Mouse (Mus musculus) kidney, embryonic 14.5 days (tissue): ENCODE results near the gene Rchy1. TPM values are rescaled to one million over a fixed set of nuclear protein-coding genes. Genes with fewer than 3 reads are reported as not detected.
"Not testable (repeated sequence)": the region's sequence is repeated elsewhere in the genome, so short reads cannot be mapped to it uniquely, and the experiment has no call there.

Source experiments
- ATAC-seq: fragments of 200-750 bp; cut with Nextera tagmentation; 2 replicates; pipeline ENCODE4 v1.8.0; 2017; ENCODE audit warnings: moderate number of reproducible peaks, mild to moderate bottlenecking, moderate TSS enrichment, moderate library complexity; ENCODE audit not compliant: low FRiP score, low TSS enrichment
- H3K27ac ChIP-seq: fragments of 300-500 bp; sonication (generic); 2 replicates; pipeline ENCODE4 v1.5.1; 2014; ENCODE audit warnings: low read depth, mild to moderate bottlenecking, low read length, moderate library complexity, mixed read lengths
- H3K27me3 ChIP-seq: fragments of 300-500 bp; sonication (generic); 2 replicates; pipeline ENCODE4 v1.6.1; 2014; ENCODE audit warnings: mild to moderate bottlenecking, low read length; ENCODE audit not compliant: control insufficient read depth, insufficient read depth
- H3K36me3 ChIP-seq: fragments of 300-500 bp; sonication (generic); 2 replicates; pipeline ENCODE4 v1.6.1; 2014; ENCODE audit warnings: low read length, mixed read lengths; ENCODE audit not compliant: control insufficient read depth, insufficient read depth
- H3K4me1 ChIP-seq: fragments of 300-500 bp; sonication (generic); 2 replicates; pipeline ENCODE4 v1.6.1; 2014; ENCODE audit warnings: low read length, mixed read lengths; ENCODE audit not compliant: control insufficient read depth, insufficient read depth
- H3K4me2 ChIP-seq: fragments of 300-500 bp; sonication (generic); replicated peaks from 2 replicates; pipeline ENCODE4 v1.6.1; 2014; ENCODE audit warnings: low read depth, mild to moderate bottlenecking, low read length
- H3K4me3 ChIP-seq: fragments of 300-500 bp; sonication (generic); 2 replicates; pipeline ENCODE4 v1.5.1; 2014; ENCODE audit warnings: mild to moderate bottlenecking, low read length
- H3K9ac ChIP-seq: fragments of 300-500 bp; sonication (generic); 2 replicates; pipeline ENCODE4 v1.6.1; 2014; ENCODE audit warnings: low read depth, mild to moderate bottlenecking, low read length, moderate library complexity
- H3K9me3 ChIP-seq: fragments of 300-500 bp; sonication (generic); 2 replicates; pipeline ENCODE4 v1.6.1; 2016; ENCODE audit warnings: low read length; ENCODE audit not compliant: control insufficient read depth
- WGBS: fragments of 180-500 bp; shearing (Covaris S2); extraction: QIAGEN DNeasy Blood & Tissue Kit; methylation state at CpG from one replicate; pipeline ENCODE4 v1.1.7; 2014; 5-methylcytosine and 5-hydroxymethylcytosine counted together
- polyA plus RNA-seq: library from polyadenylated mRNA; unstranded; fragments of >200 nt; fragmentation: Nextera tagmentation; extraction: Ambion mirVana; gene quantifications from 2 replicates; pipeline ENCODE4 v1.2.1, GENCODE M21; 2014

Rchy1 gene
- polyA plus RNA-seq, 1 experiment from 2014 or later: 56.9 TPM

- no peak for ATAC-seq
- no peak overlapping the region for H3K9ac ChIP-seq
- WGBS: 98% methylated on average over 4 of the region's 4 CpGs
- no peak overlapping the region for H3K4me3 ChIP-seq
- H3K36me3 ChIP-seq: peaks cover 43% of the 10 kb centered on the region
- H3K27ac ChIP-seq: no peak overlapping the region
- H3K4me1 ChIP-seq: no peaks in the 10 kb centered on the region
- no peaks in the 10 kb centered on the region for H3K9me3 ChIP-seq
- H3K27me3 ChIP-seq: no peaks in the 10 kb centered on the region
- H3K4me2 ChIP-seq: no peak overlapping the region
Measured at GRCm38 (mm10) chr5:91947008-91947407, 15.9 kb downstream of the Rchy1 start.

GRCm38 (mm10) chr5:91945609-91946008 lies 17.3 kb downstream of the Rchy1 start:
- H3K4me1 ChIP-seq, H3K9me3 ChIP-seq, H3K4me2 ChIP-seq, H3K27me3 ChIP-seq, H3K4me3 ChIP-seq, H3K9ac ChIP-seq, ATAC-seq, H3K27ac ChIP-seq: not testable (repeated sequence)
- 65% methylated on average over 1 of the region's 1 CpGs for WGBS
- peaks cover 30% of the 10 kb centered on the region for H3K36me3 ChIP-seq

GRCm38 (mm10) chr5:91913231-91913630 lies 49.6 kb downstream of the Rchy1 start:
- H3K36me3 ChIP-seq: no peaks in the 10 kb centered on the region
- no peaks in the 10 kb centered on the region for H3K9me3 ChIP-seq
- H3K4me1 ChIP-seq: no peaks in the 10 kb centered on the region
- H3K4me2 ChIP-seq: no peak overlapping the region
- no peak for ATAC-seq
- WGBS: 67% methylated on average over 2 of the region's 2 CpGs
- H3K4me3 ChIP-seq: no peak overlapping the region
- no peak overlapping the region for H3K9ac ChIP-seq
- no peaks in the 10 kb centered on the region for H3K27me3 ChIP-seq
- no peak overlapping the region for H3K27ac ChIP-seq

GRCm38 (mm10) chr5:91911384-91912106 lies 51.3 kb downstream of the Rchy1 start:
- 84% methylated on average over 13 of the region's 13 CpGs for WGBS
- Histone ChIP-seq H3K4me3 (no peak overlapping the region), H3K36me3 (no peaks in the 10 kb centered on the region), H3K27me3 (no peaks in the 10 kb centered on the region), H3K4me1 (no peaks in the 10 kb centered on the region), H3K4me2 (no peak overlapping the region), H3K9ac (no peak overlapping the region), H3K9me3 (no peaks in the 10 kb centered on the region), H3K27ac (no peak overlapping the region)
- no peak for ATAC-seq

GRCm38 (mm10) chr5:91910616-91911015 lies 52.3 kb downstream of the Rchy1 start:
- WGBS: 87% methylated on average over 4 of the region's 4 CpGs
- no peaks in the 10 kb centered on the region for H3K9me3 ChIP-seq
- no peak overlapping the region for H3K4me3 ChIP-seq
- no peaks in the 10 kb centered on the region for H3K27me3 ChIP-seq
- no peak for ATAC-seq
- H3K36me3 ChIP-seq: no peaks in the 10 kb centered on the region
- no peaks in the 10 kb centered on the region for H3K4me1 ChIP-seq
- H3K27ac ChIP-seq: no peak overlapping the region
- no peak overlapping the region for H3K4me2 ChIP-seq
- no peak overlapping the region for H3K9ac ChIP-seq

- Histone ChIP-seq H3K36me3 (no peaks in the 10 kb centered on the region), H3K4me2 (no peak overlapping the region), H3K27ac (no peak overlapping the region), H3K4me3 (no peak overlapping the region), H3K27me3 (no peaks in the 10 kb centered on the region), H3K9me3 (no peaks in the 10 kb centered on the region), H3K4me1 (no peaks in the 10 kb centered on the region), H3K9ac (no peak overlapping the region)
- no peak for ATAC-seq
- WGBS: 55% methylated on average over 10 of the region's 10 CpGs
Measured at GRCm38 (mm10) chr5:91909010-91909620, 53.8 kb downstream of the Rchy1 start.

Other genes starting within 250 kb of the Rchy1 start
- not detected in 2 replicates for gene Odaph, start 24.4 kb upstream of the Rchy1 start, polyA plus RNA-seq
- 0.79 and 1.3 TPM in 2 replicates for gene Cdkl2, start 80.8 kb upstream of the Rchy1 start, polyA plus RNA-seq
- gene G3bp2, start 120.7 kb upstream of the Rchy1 start, polyA plus RNA-seq: 159 and 214 TPM in 2 replicates
- gene Uso1, start 174.9 kb upstream of the Rchy1 start, polyA plus RNA-seq: 29.0 and 33.4 TPM in 2 replicates